Comparison of ENCODE assay signal across 8 mouse cellular contexts in genomic region chr15:77819894-77820387, GRCm38 (mm10). TPM values are rescaled to one million over a fixed set of nuclear protein-coding genes. Genes with fewer than 3 reads are reported as not detected.
DNase-seq lines count a peak whose midpoint lies in the region; ATAC-seq and TF ChIP-seq lines count a peak whose summit lies in the region.

No protein-coding gene starts in this region.

- no peak overlapping the region for H3K4me3 ChIP-seq in liver, adult 2 months (ENCODE audit: insufficient read depth, low read depth, low read length)
- H3K4me3 ChIP-seq in embryonic facial prominence, embryonic 14.5 days (ENCODE audit: low read depth, low read length) = no peak overlapping the region
- no peak overlapping the region for H3K4me3 ChIP-seq in liver, embryonic 16.5 days (ENCODE audit: low read depth, low read length)

- no peaks in the 10 kb centered on the region for H3K27me3 ChIP-seq in liver, adult 2 months (ENCODE audit: control insufficient read depth, insufficient read depth, low read length)
- H3K27me3 ChIP-seq in embryonic facial prominence, embryonic 14.5 days (replicated peaks; ENCODE audit: control insufficient read depth, insufficient read depth, low read length) = no peaks in the 10 kb centered on the region
- no peaks in the 10 kb centered on the region for H3K27me3 ChIP-seq in liver, embryonic 16.5 days (ENCODE audit: control insufficient read depth, insufficient read depth, low read depth, low read length)

- no peak overlapping the region for H3K4me2 ChIP-seq in embryonic facial prominence, embryonic 14.5 days (ENCODE audit: low read depth, low read length)
- no peak overlapping the region for H3K4me2 ChIP-seq in liver, embryonic 16.5 days (ENCODE audit: low read depth, low read length)

- peak overlapping the region; percentile 55; the same call in 1 of the 2 replicates for H3K9ac ChIP-seq in liver, adult 2 months (ENCODE audit: low read depth, low read length)
- H3K9ac ChIP-seq in embryonic facial prominence, embryonic 14.5 days (ENCODE audit: low read depth, low read length) = no peak overlapping the region
- H3K9ac ChIP-seq in liver, embryonic 16.5 days (ENCODE audit: low read depth, low read length) = 0 out of 2 replicates have a peak overlapping the region, but pooled peaks have one; percentile 9

- TF ChIP-seq CTCF in liver, adult 2 months (IDR thresholded peaks at IDR 0.05; ENCODE audit: low read depth, low read length) = no peak

- no peaks in the 10 kb centered on the region for H3K36me3 ChIP-seq in liver, adult 2 months (ENCODE audit: control insufficient read depth, insufficient read depth, low read length)
- no peaks in the 10 kb centered on the region for H3K36me3 ChIP-seq in embryonic facial prominence, embryonic 14.5 days (ENCODE audit: control insufficient read depth, insufficient read depth, low read length)
- H3K36me3 ChIP-seq in liver, embryonic 16.5 days (ENCODE audit: control insufficient read depth, insufficient read depth) = no peaks in the 10 kb centered on the region

- H3K4me1 ChIP-seq in liver, adult 2 months (ENCODE audit: control insufficient read depth, insufficient read depth, low read length) = peaks cover 76% of the 10 kb centered on the region
- peaks cover 60% of the 10 kb centered on the region for H3K4me1 ChIP-seq in embryonic facial prominence, embryonic 14.5 days (ENCODE audit: control insufficient read depth, insufficient read depth, low read length)
- peaks cover 85% of the 10 kb centered on the region for H3K4me1 ChIP-seq in liver, embryonic 16.5 days (ENCODE audit: control insufficient read depth, low read depth, low read length)

- no peaks in the 10 kb centered on the region for H3K9me3 ChIP-seq in embryonic facial prominence, embryonic 14.5 days (ENCODE audit: control insufficient read depth, low read length)
- no peaks in the 10 kb centered on the region for H3K9me3 ChIP-seq in liver, embryonic 16.5 days (replicated peaks; ENCODE audit: control insufficient read depth, low read length)

- H3K27ac ChIP-seq in liver, adult 2 months (replicated peaks; ENCODE audit: insufficient read depth, low read depth, low read length) = peak overlapping the region; percentile 98
- H3K27ac ChIP-seq in embryonic facial prominence, embryonic 14.5 days (replicated peaks; ENCODE audit: low read depth, low read length) = peak overlapping the region; percentile 77; the same call in 1 of the 2 replicates
- H3K27ac ChIP-seq in liver, embryonic 16.5 days (ENCODE audit: low read length) = peak overlapping the region; percentile 80

- peaks cover 51% of the 10 kb centered on the region; the same call in 1 of the 2 replicates for H3K79me2 ChIP-seq in liver, adult 2 months (ENCODE audit: control insufficient read depth, insufficient read depth, low read length)

- ATAC-seq in embryonic facial prominence, embryonic 14.5 days (ENCODE audit: low read depth) = no peak
- ATAC-seq in hematopoietic stem cell, adult 5-6 weeks (replicated peaks in 1 of 2; ENCODE audit: insufficient read depth in 1 of 2, low FRiP score in 2 of 2, low TSS enrichment in 1 of 2, low read depth in 1 of 2, poor library complexity in 2 of 2, severe bottlenecking in 2 of 2) = peak; percentile 80 to 81
- no peak for ATAC-seq in liver, embryonic 16.5 days (ENCODE audit: low read depth)

- WGBS in liver, adult 2 months = 7% methylated on average over 10 of the region's 10 CpGs
- WGBS in embryonic facial prominence, embryonic 14.5 days = 50% methylated on average over 10 of the region's 10 CpGs
- 33% methylated on average over 10 of the region's 10 CpGs for WGBS in liver, embryonic 16.5 days (ENCODE audit: insufficient replicate concordance)

- TF ChIP-seq POLR2A in liver, adult 2 months (IDR thresholded peaks at IDR 0.05; ENCODE audit: extremely low read depth, insufficient read depth, low read length) = no peak

- DNase-seq in liver, adult 2 months (ENCODE audit: extremely low read depth, low read depth, low spot score) = peak; percentile 94
- no peak for DNase-seq in liver
- peak; percentile 75 for DNase-seq in T-cell, adult 2 months (ENCODE audit: low spot score)
- DNase-seq in embryonic facial prominence, embryonic 14.5 days (ENCODE audit: low spot score) = no peak
- DNase-seq in thymus, postnatal 4 days = peak; percentile 49
- DNase-seq in embryo, embryonic 11 days = no peak

RNA-seq across cellular contexts. Expression of gene Myh9, which starts 22.0 kb away (rescaled TPM):
- 54.4 and 69.5 TPM in 2 replicates for total RNA-seq in liver, adult 2 months (2014; rRNA removed)
- 22.5 and 24.1 TPM in 2 replicates for polyA plus RNA-seq in liver, adult 2 months (2012; rRNA removed)
- polyA plus RNA-seq in embryonic facial prominence, embryonic 14.5 days (2014; fragmentation: Nextera tagmentation; extraction: Ambion mirVana) = 48.8 and 53.7 TPM in 2 replicates
- total RNA-seq in hematopoietic stem cell, adult 5-6 weeks (2017) = 302 and 384 TPM in 2 replicates
- polyA plus RNA-seq in liver, embryonic 16.5 days (2015; fragmentation: Nextera tagmentation; extraction: Ambion mirVana) = 19.7 and 21.9 TPM in 2 replicates

Comparison
In these comparisons a context has a peak if more than half of its experiments do, and no peak if none do; other contexts are left out.
1. DNase-seq: peak in liver, adult 2 months (single experiment), T-cell, adult 2 months (single experiment) and thymus, postnatal 4 days (single experiment); none in liver (single experiment), embryonic facial prominence, embryonic 14.5 days (single experiment) and embryo, embryonic 11 days (single experiment).
2. ATAC-seq: peak in hematopoietic stem cell, adult 5-6 weeks (2 of 2); none in embryonic facial prominence, embryonic 14.5 days (single experiment) and liver, embryonic 16.5 days (single experiment).
3. Peak in every context shown above with its lines, with median percentiles within 50 percentile points of each other: H3K27ac ChIP-seq.